Mouse (Mus musculus) kidney, embryonic 14.5 days (tissue): ENCODE results near the gene Vmn2r13. TPM values are rescaled to one million over a fixed set of nuclear protein-coding genes. Genes with fewer than 3 reads are reported as not detected.
"Not testable (repeated sequence)": the region's sequence is repeated elsewhere in the genome, so short reads cannot be mapped to it uniquely, and the experiment has no call there.

Experiments used
- ATAC-seq: fragments of 200-750 bp; cut with Nextera tagmentation; 2 replicates; pipeline ENCODE4 v1.8.0; 2017; ENCODE audit warnings: moderate number of reproducible peaks, mild to moderate bottlenecking, moderate TSS enrichment, moderate library complexity; ENCODE audit not compliant: low FRiP score, low TSS enrichment
- H3K27ac ChIP-seq: fragments of 300-500 bp; sonication (generic); 2 replicates; pipeline ENCODE4 v1.5.1; 2014; ENCODE audit warnings: low read depth, mild to moderate bottlenecking, low read length, moderate library complexity, mixed read lengths
- H3K27me3 ChIP-seq: fragments of 300-500 bp; sonication (generic); 2 replicates; pipeline ENCODE4 v1.6.1; 2014; ENCODE audit warnings: mild to moderate bottlenecking, low read length; ENCODE audit not compliant: control insufficient read depth, insufficient read depth
- H3K36me3 ChIP-seq: fragments of 300-500 bp; sonication (generic); 2 replicates; pipeline ENCODE4 v1.6.1; 2014; ENCODE audit warnings: low read length, mixed read lengths; ENCODE audit not compliant: control insufficient read depth, insufficient read depth
- H3K4me1 ChIP-seq: fragments of 300-500 bp; sonication (generic); 2 replicates; pipeline ENCODE4 v1.6.1; 2014; ENCODE audit warnings: low read length, mixed read lengths; ENCODE audit not compliant: control insufficient read depth, insufficient read depth
- H3K4me2 ChIP-seq: fragments of 300-500 bp; sonication (generic); replicated peaks from 2 replicates; pipeline ENCODE4 v1.6.1; 2014; ENCODE audit warnings: low read depth, mild to moderate bottlenecking, low read length
- H3K4me3 ChIP-seq: fragments of 300-500 bp; sonication (generic); 2 replicates; pipeline ENCODE4 v1.5.1; 2014; ENCODE audit warnings: mild to moderate bottlenecking, low read length
- H3K9ac ChIP-seq: fragments of 300-500 bp; sonication (generic); 2 replicates; pipeline ENCODE4 v1.6.1; 2014; ENCODE audit warnings: low read depth, mild to moderate bottlenecking, low read length, moderate library complexity
- H3K9me3 ChIP-seq: fragments of 300-500 bp; sonication (generic); 2 replicates; pipeline ENCODE4 v1.6.1; 2016; ENCODE audit warnings: low read length; ENCODE audit not compliant: control insufficient read depth
- WGBS: fragments of 180-500 bp; shearing (Covaris S2); extraction: QIAGEN DNeasy Blood & Tissue Kit; methylation state at CpG from one replicate; pipeline ENCODE4 v1.1.7; 2014; 5-methylcytosine and 5-hydroxymethylcytosine counted together
- polyA plus RNA-seq: library from polyadenylated mRNA; unstranded; fragments of >200 nt; fragmentation: Nextera tagmentation; extraction: Ambion mirVana; gene quantifications from 2 replicates; pipeline ENCODE4 v1.2.1, GENCODE M21; 2014

Gene Vmn2r13
- not detected in 2 replicates for polyA plus RNA-seq

DNA sequence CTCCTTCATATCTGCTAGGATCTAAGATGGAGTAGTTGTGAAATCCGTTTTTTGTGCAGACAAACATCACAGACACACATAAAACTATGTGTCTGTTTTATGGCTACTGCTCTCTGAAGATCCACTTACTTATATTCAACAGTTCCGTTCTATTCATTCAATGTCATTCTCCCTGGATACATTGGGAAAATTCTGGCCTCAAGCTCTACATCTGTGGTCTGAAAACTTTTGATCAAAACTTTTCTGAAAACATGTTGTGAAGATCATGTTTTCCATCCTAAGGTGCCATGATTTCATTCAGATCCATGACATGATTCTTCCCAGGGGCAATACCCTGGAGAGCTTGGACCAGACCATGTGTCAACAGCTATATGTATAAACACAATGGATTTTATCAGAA is at the start of gene Vmn2r13:
Vmn2r13 (minus strand) TSS at position 101 of the 400 bp plus-strand sequence.
- not testable (repeated sequence) for H3K9ac ChIP-seq, H3K4me2 ChIP-seq, H3K27ac ChIP-seq, H3K36me3 ChIP-seq, ATAC-seq, H3K27me3 ChIP-seq, H3K4me3 ChIP-seq, H3K4me1 ChIP-seq, H3K9me3 ChIP-seq
- WGBS: 50% methylated on average over 2 of the region's 2 CpGs

DNA sequence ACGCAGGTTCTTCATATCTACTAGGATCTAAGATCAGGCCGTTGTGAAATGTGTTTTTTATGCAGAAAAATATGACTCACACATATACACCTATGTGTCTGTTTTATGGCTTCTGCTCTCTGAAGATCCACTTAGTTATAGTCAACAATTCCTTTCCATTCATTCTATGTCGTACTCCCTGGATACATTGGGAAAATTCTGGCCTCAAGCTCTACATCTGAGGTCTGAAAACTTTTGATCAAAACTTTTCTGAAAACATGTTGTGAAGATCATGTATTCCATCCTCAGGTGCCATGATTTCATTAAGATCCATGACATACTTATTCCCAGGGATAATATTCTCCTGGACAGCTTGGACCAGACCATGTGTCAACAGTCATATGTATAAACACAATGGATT is 32.6 kb upstream of the Vmn2r13 start, which contains the start of gene Vmn2r14:
Vmn2r14 (minus strand) TSS at position 101 of the 400 bp plus-strand sequence.
- H3K27me3 ChIP-seq: no peaks in the 10 kb centered on the region
- H3K27ac ChIP-seq: no peak within 1 kb of the TSS
- H3K4me1 ChIP-seq: no peaks in the 10 kb centered on the region
- no peaks in the 10 kb centered on the region; the same call in 1 of the 2 replicates for H3K9me3 ChIP-seq
- no peak for ATAC-seq
- WGBS: 75% methylated on average over 3 of the region's 3 CpGs
- no peak within 1 kb of the TSS for H3K9ac ChIP-seq
- H3K4me3 ChIP-seq: no peak within 1 kb of the TSS
- no peak within 1 kb of the TSS for H3K4me2 ChIP-seq
- H3K36me3 ChIP-seq: no peaks in the 10 kb centered on the region

DNA sequence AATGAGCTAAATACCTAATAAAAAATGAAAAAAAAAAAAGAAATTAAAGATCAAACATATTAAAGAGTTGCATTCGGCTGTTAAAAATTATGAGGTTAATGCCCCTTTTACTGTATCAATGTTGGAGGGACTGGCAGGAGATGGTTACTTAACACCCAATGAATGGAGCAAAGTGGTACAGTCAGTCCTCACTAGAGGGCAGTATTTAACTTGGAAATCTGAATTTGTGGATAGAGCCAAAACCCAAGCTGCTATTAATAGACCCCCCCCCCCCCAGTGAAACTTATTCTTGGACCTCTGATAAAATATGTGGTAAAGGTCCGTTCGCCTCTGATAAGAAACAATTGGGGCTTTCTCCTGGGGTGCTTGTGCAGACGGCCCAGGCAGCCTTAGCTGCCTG is 25.1 kb downstream of the Vmn2r13 start:
- not testable (repeated sequence) for H3K27ac ChIP-seq, H3K4me3 ChIP-seq, H3K4me1 ChIP-seq, ATAC-seq, H3K4me2 ChIP-seq, H3K36me3 ChIP-seq, H3K9ac ChIP-seq, H3K27me3 ChIP-seq, H3K9me3 ChIP-seq
- WGBS: 89% methylated on average over 4 of the region's 4 CpGs

DNA sequence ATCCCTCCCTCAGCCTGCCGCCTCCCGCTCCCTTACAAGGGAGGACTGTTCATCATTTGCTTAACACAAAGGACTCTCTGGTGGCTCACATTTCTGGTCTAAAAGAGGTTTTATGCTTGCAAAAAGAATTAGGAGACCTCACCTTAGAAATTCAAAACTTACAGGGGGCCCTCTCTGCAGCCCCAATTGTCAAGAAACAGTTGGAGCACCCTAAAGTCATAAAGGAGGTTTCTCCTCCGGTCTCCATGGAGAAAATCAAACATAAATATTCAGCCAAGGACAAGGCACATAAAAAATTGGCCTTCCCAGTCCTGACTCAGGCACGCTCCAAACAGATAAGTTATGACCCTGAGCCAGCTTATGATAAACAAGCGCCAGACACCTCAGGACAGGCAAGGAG is 31.9 kb downstream of the Vmn2r13 start:
- Histone ChIP-seq H3K4me3 (no peak overlapping the region), H3K4me2 (no peak overlapping the region), H3K36me3 (no peaks in the 10 kb centered on the region), H3K27me3 (no peaks in the 10 kb centered on the region), H3K27ac (no peak overlapping the region), H3K9ac (no peak overlapping the region), H3K9me3 (peaks cover 3% of the 10 kb centered on the region), H3K4me1 (no peaks in the 10 kb centered on the region)
- 87% methylated on average over 5 of the region's 5 CpGs for WGBS
- no peak for ATAC-seq

DNA sequence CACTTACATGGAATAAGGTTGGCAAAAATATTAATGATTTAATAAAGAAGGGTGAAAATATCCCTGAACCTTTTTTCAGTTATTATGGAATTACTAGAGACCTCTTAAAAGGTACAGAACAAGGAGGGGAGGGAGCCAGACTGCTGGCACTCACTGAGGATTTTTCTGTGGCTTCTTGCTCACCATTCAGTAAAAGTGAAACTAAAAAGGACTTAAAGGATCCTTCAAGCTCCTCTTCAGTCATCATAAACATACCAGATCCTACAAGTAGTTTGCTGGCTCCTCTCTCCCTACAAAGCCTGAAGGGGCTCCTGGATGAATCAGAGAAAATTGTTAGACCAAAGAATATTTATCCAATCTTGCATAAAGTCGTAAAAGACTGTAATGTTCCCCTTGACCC is 32.4 kb downstream of the Vmn2r13 start:
- H3K27ac ChIP-seq, H3K4me3 ChIP-seq, H3K9ac ChIP-seq, H3K9me3 ChIP-seq, ATAC-seq, H3K27me3 ChIP-seq, H3K36me3 ChIP-seq, H3K4me1 ChIP-seq, H3K4me2 ChIP-seq: not testable (repeated sequence)
- WGBS: 77% methylated on average over 1 of the region's 1 CpGs

DNA sequence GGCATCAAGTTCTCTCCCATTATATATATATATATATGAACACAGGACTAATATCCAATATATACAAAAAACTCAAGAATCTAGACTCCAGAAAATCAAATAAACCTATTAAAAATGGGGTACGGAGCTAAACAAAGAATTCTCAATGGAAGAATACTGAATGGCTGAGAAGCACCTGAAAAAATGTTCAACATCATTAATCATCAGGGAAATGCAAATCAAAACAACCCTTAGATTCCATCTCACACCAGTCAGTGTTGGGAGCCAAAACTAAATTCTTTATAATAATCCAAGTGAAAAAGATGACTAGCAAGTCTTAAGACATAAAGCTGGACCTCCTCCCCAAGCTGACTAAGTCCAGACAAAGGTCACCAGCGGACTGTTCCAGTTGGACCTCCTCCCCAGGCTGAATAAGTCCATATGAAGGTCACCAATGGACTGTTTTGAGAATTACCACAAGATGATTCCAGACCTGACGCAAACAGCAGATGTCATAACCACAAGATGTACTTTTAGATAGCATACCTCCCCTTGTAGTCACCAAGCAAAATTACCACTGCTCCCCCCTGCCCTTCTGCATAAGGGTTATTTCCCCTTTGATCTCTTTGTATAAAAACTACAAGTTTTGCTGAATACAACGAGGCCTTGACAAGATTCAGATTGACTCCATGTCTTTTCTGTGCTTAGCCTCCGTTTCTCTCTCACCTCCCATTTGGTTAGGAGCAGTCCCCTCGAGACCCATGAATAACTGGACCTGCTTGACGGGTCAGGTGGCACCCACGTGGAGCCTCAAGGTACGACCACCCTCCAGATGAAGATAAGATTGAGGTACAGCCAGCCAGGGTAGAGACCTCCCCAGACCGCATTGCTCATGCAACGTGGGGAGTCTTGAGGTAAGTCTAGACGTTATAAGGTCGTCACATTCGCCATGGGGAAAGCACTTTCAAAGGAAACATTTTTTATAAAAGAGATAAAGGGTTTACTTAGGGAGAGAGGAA is 33.2 kb downstream of the Vmn2r13 start:
- not testable (repeated sequence) for H3K27me3 ChIP-seq, H3K4me1 ChIP-seq, H3K9me3 ChIP-seq, H3K4me3 ChIP-seq, ATAC-seq, H3K27ac ChIP-seq, H3K4me2 ChIP-seq, H3K36me3 ChIP-seq, H3K9ac ChIP-seq
- WGBS: 82% methylated on average over 14 of the region's 14 CpGs

- H3K4me3 ChIP-seq: no peak overlapping the region
- H3K9me3 ChIP-seq: peaks cover 2% of the 10 kb centered on the region; the same call in 1 of the 2 replicates
- WGBS: 70% methylated on average over 2 of the region's 2 CpGs
- no peak for ATAC-seq
- H3K4me2 ChIP-seq: no peak overlapping the region
- no peaks in the 10 kb centered on the region for H3K27me3 ChIP-seq
- H3K9ac ChIP-seq: no peak overlapping the region
- H3K4me1 ChIP-seq: no peaks in the 10 kb centered on the region
- H3K27ac ChIP-seq: no peak overlapping the region
- H3K36me3 ChIP-seq: no peaks in the 10 kb centered on the region
These were observed 52.5 kb downstream of the Vmn2r13 start for GRCm38 (mm10) chr5:109139546-109139945.

DNA sequence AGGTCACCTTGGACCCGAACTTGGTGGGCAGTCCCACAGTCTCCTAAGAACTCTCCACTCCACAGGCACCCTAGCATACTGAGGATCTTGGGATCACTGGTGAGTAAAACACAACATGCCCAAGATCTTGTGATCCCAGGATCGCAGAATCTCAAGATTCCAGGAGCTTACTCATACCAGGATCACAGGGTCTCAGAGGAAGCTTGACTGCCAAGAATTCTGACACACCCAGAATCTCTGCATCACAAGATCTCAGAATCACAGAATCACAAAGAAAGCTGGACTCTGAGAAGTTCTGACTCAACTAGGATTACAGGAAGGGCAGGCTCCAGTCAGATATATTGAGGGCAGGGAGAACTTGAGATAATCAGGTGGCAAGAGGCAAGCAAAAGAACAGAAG is 55.3 kb downstream of the Vmn2r13 start:
- Histone ChIP-seq H3K27me3 (no peaks in the 10 kb centered on the region), H3K4me3 (no peak overlapping the region), H3K9ac (no peak overlapping the region), H3K27ac (no peak overlapping the region), H3K36me3 (no peaks in the 10 kb centered on the region), H3K9me3 (peaks cover 2% of the 10 kb centered on the region; the same call in 1 of the 2 replicates), H3K4me1 (no peaks in the 10 kb centered on the region), H3K4me2 (no peak overlapping the region)
- WGBS: 75% methylated on average over 2 of the region's 2 CpGs
- ATAC-seq: no peak
